Mouse (Mus musculus) brain, embryonic 14.5 days (tissue): ENCODE measurements around the gene Smdt1.

ENCODE experiments used
- CTCF ChIP-seq: fragments of 200-500 bp; IDR thresholded peaks from 2 replicates; pipeline ENCODE4 v1.5.1; 2012; ENCODE audit warnings: inconsistent platforms, mild to moderate bottlenecking, moderate library complexity, borderline replicate concordance; ENCODE audit not compliant: insufficient read depth, insufficient read length; ENCODE audit errors: extremely low read depth
- POLR2A ChIP-seq: fragments of 200-500 bp; IDR thresholded peaks from 2 replicates; pipeline ENCODE4 v1.6.1; 2012; ENCODE audit warnings: mild to moderate bottlenecking, inconsistent platforms, borderline replicate concordance; ENCODE audit not compliant: poor library complexity, insufficient read depth, insufficient read length, severe bottlenecking; ENCODE audit errors: extremely low read depth

DNA sequence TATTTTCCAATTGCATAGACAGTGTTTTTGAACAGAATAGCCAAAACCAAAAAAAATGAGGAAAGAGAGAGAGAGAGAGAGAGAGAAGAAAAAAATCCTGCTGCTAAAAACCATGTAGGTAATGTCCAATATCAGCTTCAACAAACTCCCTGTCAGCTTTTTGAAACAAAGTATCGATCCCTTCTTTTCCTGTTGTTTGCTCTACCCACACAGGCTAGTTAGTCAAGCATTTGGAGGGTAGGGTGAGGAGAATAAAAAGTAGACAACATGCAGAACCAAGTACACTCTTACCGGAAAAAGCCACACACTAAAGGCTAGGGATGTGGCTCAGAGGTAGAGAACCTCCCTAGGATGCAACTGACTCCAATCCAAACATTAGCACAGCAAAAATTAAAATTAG lies 47.0 kb downstream of the Smdt1 start:
- no peak for TF ChIP-seq CTCF
- TF ChIP-seq POLR2A: no peak
